Mouse (Mus musculus) stomach, postnatal 0 days (tissue): Measurements from ENCODE around the gene Magi2. TPM values are rescaled to one million over a fixed set of nuclear protein-coding genes. Genes with fewer than 3 reads are reported as not detected.
"Not testable (repeated sequence)": the region's sequence is repeated elsewhere in the genome, so short reads cannot be mapped to it uniquely, and the experiment has no call there.

ENCODE experiments used
- ATAC-seq: fragments of 200-750 bp; cut with Nextera tagmentation; 2 replicates; pipeline ENCODE4 v1.8.0; 2017; ENCODE audit not compliant: low FRiP score, low TSS enrichment
- DNase-seq: peaks from one replicate; pipeline ENCODE4 v3.0.0-alpha.2; 2016; ENCODE audit warnings: low spot score
- H3K27ac ChIP-seq: fragments of 300-500 bp; sonication (generic); replicated peaks from 2 replicates; pipeline ENCODE4 v1.5.1; 2014; ENCODE audit warnings: mild to moderate bottlenecking, control low read depth
- H3K27me3 ChIP-seq: fragments of 300-500 bp; sonication (generic); 2 replicates; pipeline ENCODE4 v1.6.1; 2014; ENCODE audit warnings: low read length; ENCODE audit not compliant: control insufficient read depth, insufficient read depth
- H3K36me3 ChIP-seq: fragments of 300-500 bp; sonication (generic); 2 replicates; pipeline ENCODE4 v1.6.1; 2014; ENCODE audit warnings: low read length, mixed read lengths; ENCODE audit not compliant: control insufficient read depth, insufficient read depth
- H3K4me1 ChIP-seq: fragments of 300-500 bp; sonication (generic); replicated peaks from 2 replicates; pipeline ENCODE4 v1.6.1; 2014; ENCODE audit warnings: antibody characterized with exemption; ENCODE audit not compliant: control insufficient read depth, insufficient read depth
- H3K4me2 ChIP-seq: fragments of 300-500 bp; sonication (generic); replicated peaks from 2 replicates; pipeline ENCODE4 v1.6.1; 2014; ENCODE audit warnings: low read depth, mild to moderate bottlenecking, control low read depth, moderate library complexity
- H3K4me3 ChIP-seq: fragments of 300-500 bp; sonication (generic); 2 replicates; pipeline ENCODE4 v1.5.1; 2014; ENCODE audit warnings: low read depth, low read length, control low read depth
- H3K9ac ChIP-seq: fragments of 300-500 bp; sonication (generic); 2 replicates; pipeline ENCODE4 v1.6.1; 2014; ENCODE audit warnings: mild to moderate bottlenecking, low read length, control low read depth, mixed read lengths
- H3K9me3 ChIP-seq: fragments of 300-500 bp; sonication (generic); 2 replicates; pipeline ENCODE4 v1.6.1; 2016; ENCODE audit warnings: low read length; ENCODE audit not compliant: control insufficient read depth
- CTCF ChIP-seq: IDR thresholded peaks from 2 replicates; pipeline ENCODE4 v1.5.1; 2016; ENCODE audit warnings: antibody characterized with exemption, low read depth, mild to moderate bottlenecking, moderate library complexity
- EP300 ChIP-seq: optimal IDR thresholded peaks from 2 replicates; pipeline ENCODE3; 2016; ENCODE audit warnings: antibody characterized with exemption
- WGBS: fragments of 180-500 bp; shearing (Covaris S2); extraction: QIAGEN DNeasy Blood & Tissue Kit; methylation state at CpG from one replicate; pipeline ENCODE4 v1.1.7; 2014; 5-methylcytosine and 5-hydroxymethylcytosine counted together
- polyA plus RNA-seq: library from polyadenylated mRNA; unstranded; fragments of >200 nt; fragmentation: Nextera tagmentation; extraction: Ambion mirVana; gene quantifications from 2 replicates; pipeline ENCODE4 v1.2.1, GENCODE M21; 2015

Gene Magi2
- polyA plus RNA-seq, 1 experiment from 2014 or later, result 1.9 TPM

- Histone ChIP-seq H3K27ac (no peak overlapping the region), H3K4me2 (no peak overlapping the region), H3K9me3 (no peaks in the 10 kb centered on the region), H3K36me3 (no peaks in the 10 kb centered on the region), H3K4me3 (no peak overlapping the region), H3K4me1 (no peaks in the 10 kb centered on the region), H3K27me3 (no peaks in the 10 kb centered on the region), H3K9ac (no peak overlapping the region)
- TF ChIP-seq EP300 (no peak), CTCF (no peak)
- DNase-seq (no peak), ATAC-seq (no peak)
- WGBS, result 30% methylated on average over 5 of the region's 5 CpGs
These were observed 1281.8 kb downstream of the Magi2 start for GRCm38 (mm10) chr5:20508609-20509008.

DNA sequence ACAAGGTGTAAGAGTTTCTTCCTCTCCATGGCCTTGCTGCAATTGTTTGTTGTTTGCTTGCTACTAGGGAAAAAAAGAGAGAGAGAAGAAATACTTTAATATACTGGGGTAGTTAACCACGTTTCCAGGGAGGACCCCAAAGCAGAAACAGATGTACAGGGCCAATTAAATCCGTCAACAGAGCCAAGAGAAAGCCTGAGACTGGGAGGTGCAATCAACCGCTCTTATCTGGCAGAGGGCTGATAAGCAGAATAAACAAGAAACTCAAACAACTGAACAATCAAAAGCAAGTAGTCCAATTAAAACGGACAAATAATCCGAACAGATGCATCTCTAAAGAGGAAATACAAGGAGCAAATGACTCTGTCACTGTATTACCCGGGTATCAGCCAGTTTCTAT is 1282.8 kb downstream of the Magi2 start:
- WGBS, result 37% methylated on average over 6 of the region's 6 CpGs
- Histone ChIP-seq H3K4me2 (no peak overlapping the region), H3K36me3 (no peaks in the 10 kb centered on the region), H3K4me1 (no peaks in the 10 kb centered on the region), H3K4me3 (no peak overlapping the region), H3K9me3 (no peaks in the 10 kb centered on the region), H3K27me3 (no peaks in the 10 kb centered on the region), H3K27ac (no peak overlapping the region), H3K9ac (no peak overlapping the region)
- DNase-seq, result no peak
- no peak for TF ChIP-seq EP300
- no peak for TF ChIP-seq CTCF
- ATAC-seq, result no peak

DNA sequence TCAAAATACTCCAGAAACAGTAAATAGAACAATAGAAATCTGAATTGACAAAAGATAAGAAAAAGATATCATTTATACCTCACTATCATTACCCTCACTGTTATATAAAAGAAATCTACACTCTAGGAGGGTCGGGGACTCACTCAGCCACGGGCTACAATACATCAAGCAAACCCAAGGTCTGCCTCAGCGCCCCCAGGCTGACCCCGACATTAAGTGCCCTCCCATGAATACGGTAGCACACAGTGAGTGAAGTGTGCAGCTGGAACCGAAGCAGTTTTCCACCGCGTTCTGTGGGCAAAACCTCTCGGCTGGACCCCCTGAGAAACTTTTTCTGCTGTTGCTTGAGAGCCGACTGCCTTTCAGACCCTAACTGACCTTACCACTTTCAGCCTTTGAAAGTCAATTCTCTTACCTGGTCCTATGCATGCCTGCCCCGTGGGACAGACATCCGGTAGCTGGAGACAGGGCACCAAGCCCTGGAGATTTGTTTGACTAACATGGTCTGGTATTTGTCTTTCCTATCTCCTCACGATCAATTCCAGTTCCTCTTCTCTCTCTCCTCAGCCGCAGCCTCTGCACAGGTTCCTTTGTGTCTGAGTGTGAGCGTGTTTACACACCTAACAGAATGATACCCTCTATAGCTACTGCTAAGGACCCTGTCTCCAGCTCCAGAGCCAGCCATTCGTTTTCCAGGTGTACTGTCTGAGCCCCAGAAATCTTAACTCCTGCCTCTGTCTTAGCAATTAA is 1285.7 kb downstream of the Magi2 start:
- ATAC-seq (no peak), DNase-seq (no peak)
- TF ChIP-seq EP300, result no peak
- TF ChIP-seq CTCF, result no peak

DNA sequence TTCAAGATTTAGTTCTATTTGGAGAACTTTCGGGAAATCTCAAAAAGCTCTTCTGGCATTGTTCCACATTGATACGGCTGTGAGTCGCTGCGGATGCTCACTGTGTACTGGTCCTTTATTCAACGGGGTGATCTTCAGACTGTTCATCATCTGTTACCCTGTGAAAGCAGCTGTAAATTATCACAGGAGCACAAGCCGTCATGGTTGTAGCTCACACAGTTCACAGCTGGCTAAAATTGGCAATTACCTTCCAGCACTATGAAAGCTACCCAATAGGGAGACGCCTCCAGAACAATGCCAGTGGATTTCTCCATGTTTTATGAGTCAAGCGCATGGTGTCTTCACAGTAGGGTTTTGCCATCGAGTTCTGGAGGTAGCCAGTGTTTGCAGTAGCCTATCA is 1294.8 kb downstream of the Magi2 start:
- DNase-seq (no peak), ATAC-seq (no peak)
- 58% methylated on average over 9 of the region's 9 CpGs for WGBS
- H3K4me2 ChIP-seq, result no peak overlapping the region
- no peaks in the 10 kb centered on the region for H3K4me1 ChIP-seq
- H3K27ac ChIP-seq, result no peak overlapping the region
- H3K27me3 ChIP-seq, result no peaks in the 10 kb centered on the region
- H3K9ac ChIP-seq, result no peak overlapping the region
- TF ChIP-seq EP300, result no peak
- no peak for TF ChIP-seq CTCF
- H3K36me3 ChIP-seq, result no peaks in the 10 kb centered on the region
- H3K9me3 ChIP-seq, result no peaks in the 10 kb centered on the region
- H3K4me3 ChIP-seq, result no peak overlapping the region

More for the DNA sequence above, 1285.7 kb downstream of the Magi2 start:
- Histone ChIP-seq H3K4me1 (no peaks in the 10 kb centered on the region), H3K27me3 (no peaks in the 10 kb centered on the region), H3K4me3 (no peak overlapping the region), H3K4me2 (no peak overlapping the region), H3K9ac (no peak overlapping the region), H3K27ac (no peak overlapping the region), H3K36me3 (no peaks in the 10 kb centered on the region), H3K9me3 (no peaks in the 10 kb centered on the region)
- 22% methylated on average over 16 of the region's 16 CpGs for WGBS

DNA sequence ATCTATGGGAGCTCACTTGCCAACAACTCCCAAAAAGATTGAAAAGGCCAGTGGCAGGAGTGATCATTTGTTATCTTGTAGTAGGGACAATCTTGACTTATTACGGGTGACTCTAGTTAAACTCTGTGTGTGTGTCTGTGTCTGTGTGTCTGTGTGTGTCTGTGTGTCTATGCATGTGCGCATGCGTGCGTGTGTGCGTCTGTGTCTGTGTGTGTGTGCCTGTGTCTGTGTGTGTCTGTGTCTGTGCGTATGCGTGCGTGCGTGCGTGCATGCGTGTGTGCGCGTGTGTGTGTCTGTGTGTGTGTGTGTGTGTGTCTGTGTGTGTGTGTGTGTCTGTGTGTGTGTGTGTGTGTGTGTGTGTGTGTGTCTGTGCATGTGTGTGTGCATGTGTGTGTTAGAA is 1295.2 kb downstream of the Magi2 start:
- Histone ChIP-seq H3K27me3 (no peaks in the 10 kb centered on the region), H3K36me3 (no peaks in the 10 kb centered on the region), H3K9ac (no peak overlapping the region), H3K4me2 (no peak overlapping the region), H3K27ac (no peak overlapping the region), H3K4me3 (no peak overlapping the region), H3K9me3 (no peaks in the 10 kb centered on the region), H3K4me1 (no peaks in the 10 kb centered on the region)
- DNase-seq (no peak), ATAC-seq (no peak)
- 87% methylated on average over 13 of the region's 13 CpGs for WGBS
- no peak for TF ChIP-seq EP300
- TF ChIP-seq CTCF, result no peak

DNA sequence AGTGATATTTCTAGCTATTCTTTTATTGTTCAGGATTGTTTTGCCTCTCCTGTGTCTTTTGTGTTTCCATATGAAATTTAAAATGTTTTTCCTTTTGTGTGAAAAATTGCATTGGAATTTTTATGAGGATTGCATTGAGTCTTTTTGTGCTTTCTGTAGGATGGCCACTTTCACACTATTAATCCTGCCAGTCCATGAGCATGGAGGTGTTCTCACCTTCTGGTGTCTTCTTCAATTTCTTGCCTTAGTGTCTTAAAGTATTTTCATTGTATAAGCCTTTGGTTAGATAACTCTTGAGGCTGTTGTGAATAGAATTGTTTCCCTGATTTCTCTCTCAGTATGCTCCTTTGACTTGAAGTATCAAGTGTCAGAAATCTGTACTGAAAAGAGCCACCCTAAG is 1296.9 kb downstream of the Magi2 start:
- TF ChIP-seq CTCF, result no peak
- no peak for TF ChIP-seq EP300
- Histone ChIP-seq H3K4me1 (no peaks in the 10 kb centered on the region), H3K36me3 (no peaks in the 10 kb centered on the region), H3K9me3 (no peaks in the 10 kb centered on the region), H3K4me3 (no peak overlapping the region), H3K27ac (no peak overlapping the region), H3K9ac (no peak overlapping the region), H3K4me2 (no peak overlapping the region), H3K27me3 (no peaks in the 10 kb centered on the region)
- no peak for ATAC-seq
- DNase-seq, result no peak

DNA sequence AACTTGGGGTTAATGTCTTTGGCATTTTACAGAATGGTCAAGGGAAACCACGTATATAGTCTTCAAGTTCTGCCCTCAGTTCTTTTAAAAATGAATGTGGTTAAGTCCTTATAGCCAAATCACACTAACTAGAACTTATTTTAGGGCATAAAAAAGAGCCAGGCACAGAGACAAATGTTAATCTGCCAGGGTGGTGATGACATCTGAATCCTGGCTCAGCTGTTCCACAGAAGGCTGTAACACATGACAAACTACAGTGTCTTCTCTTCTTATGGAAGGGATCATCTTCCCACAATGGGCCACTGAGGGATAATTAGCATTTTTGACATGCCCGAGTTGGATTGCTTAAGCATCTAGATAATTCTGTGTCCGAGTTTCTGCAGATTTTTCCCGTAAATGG is 1299.8 kb downstream of the Magi2 start:
- H3K36me3 ChIP-seq, H3K27ac ChIP-seq, H3K4me3 ChIP-seq, H3K4me1 ChIP-seq, DNase-seq, H3K9ac ChIP-seq, ATAC-seq, H3K9me3 ChIP-seq, H3K27me3 ChIP-seq, H3K4me2 ChIP-seq: not testable (repeated sequence)
- WGBS, result 78% methylated on average over 1 of the region's 4 CpGs
